Mouse (Mus musculus) right cerebral cortex, postnatal 25 days (tissue): ENCODE measurements at regions not wholly inside any gene's neighbourhood (a gene's known extent, or its start where the extent isn't known, plus 50 kb on each side); places are given as distances from the start of the nearest gene placed in this dataset.

Source experiments
- DNase-seq: peaks from one replicate; pipeline ENCODE4 v3.0.0; 2022

- no peak for DNase-seq
These were observed 53.8 kb upstream of the Coro2b start for GRCm38 (mm10) chr9:62590407-62591195.

- DNase-seq: no peak
These were observed 54.3 kb upstream of the Coro2b start for GRCm38 (mm10) chr9:62591196-62591485.

- peak; percentile 43 for DNase-seq
These were observed 61.2 kb upstream of the Coro2b start for GRCm38 (mm10) chr9:62598056-62598455.

- no peak for DNase-seq
These were observed 62.1 kb upstream of the Coro2b start for GRCm38 (mm10) chr9:62598956-62599355.

GRCm38 (mm10) chr9:62610526-62610925 is 67.1 kb upstream of the Itga11 start:
- DNase-seq: no peak

- no peak for DNase-seq
These were observed 66.2 kb upstream of the Itga11 start for GRCm38 (mm10) chr9:62611452-62611851.

GRCm38 (mm10) chr9:62613053-62613452 is 64.6 kb upstream of the Itga11 start:
- DNase-seq: no peak

- no peak for DNase-seq
These were observed 63.8 kb upstream of the Itga11 start for GRCm38 (mm10) chr9:62613806-62614205.

- DNase-seq: no peak
These were observed 62.7 kb upstream of the Itga11 start for GRCm38 (mm10) chr9:62614950-62615349.

GRCm38 (mm10) chr9:62615799-62616198 is 61.8 kb upstream of the Itga11 start:
- DNase-seq: no peak

GRCm38 (mm10) chr9:62618994-62619393 is 58.6 kb upstream of the Itga11 start:
- DNase-seq: no peak

- DNase-seq: no peak
These were observed 56.7 kb upstream of the Itga11 start for GRCm38 (mm10) chr9:62620901-62621445.

GRCm38 (mm10) chr9:62622106-62622505 is 55.5 kb upstream of the Itga11 start:
- DNase-seq: no peak

GRCm38 (mm10) chr9:62624562-62625044 is 53.0 kb upstream of the Itga11 start:
- DNase-seq: peak; percentile 25

- no peak for DNase-seq
These were observed 50.3 kb upstream of the Itga11 start for GRCm38 (mm10) chr9:62627071-62628000.
